Mouse (Mus musculus) liver, adult (tissue): Measurements from ENCODE around the gene Casp6.

Experiments
- GATA4 ChIP-seq: IDR thresholded peaks from 2 replicates; pipeline ENCODE4 v1.6.1; 2014; ENCODE audit warnings: mild to moderate bottlenecking, low read length; ENCODE audit not compliant: insufficient replicate concordance

Casp6 gene

DNA sequence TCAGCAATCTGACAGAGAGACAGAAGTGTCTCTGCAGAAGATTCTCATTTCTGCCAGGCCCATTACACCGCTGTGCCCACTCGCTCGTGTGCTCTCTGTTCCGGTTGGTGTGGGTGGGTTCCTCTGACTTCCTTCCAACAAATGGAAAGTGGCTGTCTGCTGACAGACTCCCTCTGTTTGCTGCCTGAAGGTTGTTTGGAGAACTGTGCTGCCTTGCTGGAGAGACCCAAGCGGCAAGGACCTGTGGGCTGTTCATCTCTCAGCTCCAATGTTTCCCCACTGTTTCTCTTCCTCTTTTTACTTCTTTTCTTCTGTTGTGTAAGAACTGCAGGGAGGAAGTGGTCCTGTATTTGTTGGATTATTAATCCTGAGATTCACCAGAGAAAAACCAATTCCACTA lies 47.1 kb downstream of the Casp6 start:
- TF ChIP-seq GATA4: no peak

- no peak for TF ChIP-seq GATA4
Observed at GRCm38 (mm10) chr3:129949158-129949773, 48.0 kb downstream of the Casp6 start.

DNA sequence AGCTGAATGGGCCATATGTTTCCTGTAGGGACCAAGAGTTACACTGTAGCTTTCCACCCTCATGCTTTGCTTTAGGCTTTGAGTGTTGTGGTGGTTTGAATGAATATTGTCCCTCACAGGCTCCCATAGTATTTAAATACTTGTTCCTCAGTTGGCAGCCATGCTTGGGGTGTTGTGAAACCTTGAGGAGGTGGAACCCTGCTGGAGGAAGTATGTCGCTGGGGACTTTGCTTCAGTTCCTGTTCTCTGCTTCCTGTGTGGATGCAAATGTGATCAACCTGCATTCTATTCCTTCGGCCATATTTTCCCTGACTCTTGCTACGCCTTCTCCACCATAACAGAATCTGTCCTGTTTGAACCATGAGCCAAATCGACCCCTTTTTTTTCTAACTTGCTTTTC lies 52.1 kb downstream of the Casp6 start:
- TF ChIP-seq GATA4: no peak

- no peak for TF ChIP-seq GATA4
Observed at GRCm38 (mm10) chr3:129962533-129962932, 61.3 kb downstream of the Casp6 start.
